Mouse (Mus musculus) midbrain, embryonic 10.5 days (tissue): ENCODE data around the gene Arhgap33. TPM values are rescaled to one million over a fixed set of nuclear protein-coding genes. Genes with fewer than 3 reads are reported as not detected.
"Not testable (repeated sequence)": the region's sequence is repeated elsewhere in the genome, so short reads cannot be mapped to it uniquely, and the experiment has no call there.

Source experiments
- DNase-seq: peaks from one replicate; pipeline ENCODE4 v3.0.0-alpha.2; 2017; ENCODE audit warnings: low spot score
- H3K27ac ChIP-seq: fragments of 300-500 bp; sonication (generic); replicated peaks from 2 replicates; pipeline ENCODE4 v1.5.1; 2016; ENCODE audit warnings: mild to moderate bottlenecking
- H3K27me3 ChIP-seq: fragments of 300-500 bp; sonication (generic); 2 replicates; pipeline ENCODE4 v1.6.1; 2016; ENCODE audit warnings: low read depth, mild to moderate bottlenecking; ENCODE audit not compliant: poor library complexity, severe bottlenecking
- H3K36me3 ChIP-seq: fragments of 300-500 bp; sonication (generic); 2 replicates; pipeline ENCODE4 v1.6.1; 2016; ENCODE audit warnings: mild to moderate bottlenecking, moderate library complexity
- H3K4me1 ChIP-seq: fragments of 300-500 bp; sonication (generic); 2 replicates; pipeline ENCODE4 v1.6.1; 2016
- H3K4me3 ChIP-seq: fragments of 300-500 bp; sonication (generic); 2 replicates; pipeline ENCODE4 v1.5.1; 2016; ENCODE audit warnings: mild to moderate bottlenecking, moderate library complexity
- H3K9me3 ChIP-seq: fragments of 300-500 bp; sonication (generic); replicated peaks from 2 replicates; pipeline ENCODE4 v1.6.1; 2016; ENCODE audit warnings: mild to moderate bottlenecking
- WGBS: fragments of 180-500 bp; shearing (Covaris S2); methylation state at CpG from one replicate; pipeline ENCODE4 v1.1.7; 2016; 5-methylcytosine and 5-hydroxymethylcytosine counted together
- polyA plus RNA-seq: library from polyadenylated mRNA; unstranded; fragments of >200 nt; fragmentation: Nextera tagmentation; extraction: Ambion mirVana; gene quantifications from 2 replicates; pipeline ENCODE4 v1.2.1, GENCODE M21; 2016

Gene Arhgap33
- polyA plus RNA-seq, 1 experiment from 2014 or later: 36.6 TPM

DNA sequence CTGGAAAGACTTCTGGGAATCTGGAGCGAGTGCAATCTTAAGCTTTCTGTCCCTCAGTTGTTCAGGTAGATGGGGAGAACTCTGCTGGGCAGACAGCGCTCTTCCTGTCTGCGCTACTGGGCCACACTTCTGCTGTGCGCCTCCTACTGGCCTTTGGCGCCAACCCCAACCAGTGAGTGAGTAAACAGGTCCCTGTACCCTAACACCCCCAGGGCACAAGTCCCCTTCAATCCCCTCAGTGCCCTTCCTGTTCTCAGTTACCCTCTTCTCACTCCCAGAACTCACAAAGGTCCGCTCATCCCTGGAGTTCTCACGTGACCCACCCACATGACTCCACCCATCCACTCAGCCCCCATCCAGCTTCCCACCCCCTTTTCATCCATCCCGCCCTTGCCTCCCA lies 16.5 kb downstream of the Arhgap33 start:
- Histone ChIP-seq H3K36me3 (peaks cover 9% of the 10 kb centered on the region), H3K4me1 (peaks cover 30% of the 10 kb centered on the region), H3K9me3 (no peaks in the 10 kb centered on the region), H3K4me3 (no peak overlapping the region), H3K27ac (no peak overlapping the region; the same call in 1 of the 2 replicates), H3K27me3 (peaks cover 6% of the 10 kb centered on the region; the same call in 1 of the 2 replicates)
- WGBS: 48% methylated on average over 8 of the region's 8 CpGs
- DNase-seq: no peak

DNA sequence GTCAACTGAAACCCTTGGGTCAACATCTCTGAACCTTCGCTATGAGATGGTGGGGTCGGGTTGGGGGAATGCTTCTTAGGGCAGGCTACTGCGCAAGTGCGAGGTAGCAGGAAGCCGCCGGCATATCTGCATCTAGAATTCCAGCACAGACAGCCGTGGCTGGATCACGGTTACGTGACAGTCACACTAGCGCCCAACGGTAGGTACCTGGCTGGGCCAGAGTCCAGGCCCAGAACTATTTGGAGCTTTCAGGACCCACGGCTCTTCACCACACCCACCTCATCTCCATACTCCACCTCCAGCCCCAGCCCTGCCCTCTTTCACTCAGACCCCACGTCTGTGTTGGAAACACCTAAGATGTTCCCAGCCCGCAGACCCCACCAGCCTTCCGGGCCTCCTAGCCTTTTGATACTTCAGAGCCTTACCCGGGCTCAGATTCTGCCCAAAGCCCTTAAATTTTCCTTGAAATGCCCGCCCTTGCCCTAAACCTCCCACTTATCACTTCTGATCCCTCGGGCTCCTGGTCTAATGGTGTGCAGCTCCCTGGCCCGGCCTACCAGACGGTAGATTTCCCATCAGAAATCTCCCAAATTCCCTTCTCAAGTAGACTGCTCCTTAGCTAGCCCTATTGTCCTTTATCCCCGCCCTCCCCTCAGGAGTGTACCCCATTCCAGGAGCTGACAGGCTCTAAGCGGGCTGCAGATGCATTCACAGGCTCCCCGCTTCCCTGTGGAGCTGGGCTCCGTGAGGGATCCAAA lies 19.7 kb downstream of the Arhgap33 start:
- Histone ChIP-seq H3K36me3 (no peaks in the 10 kb centered on the region), H3K9me3 (no peaks in the 10 kb centered on the region), H3K27me3 (peaks cover 6% of the 10 kb centered on the region; the same call in 1 of the 2 replicates), H3K4me3 (no peak overlapping the region), H3K4me1 (peaks cover 14% of the 10 kb centered on the region), H3K27ac (no peak overlapping the region)
- DNase-seq: no peak
- 63% methylated on average over 24 of the region's 24 CpGs for WGBS

DNA sequence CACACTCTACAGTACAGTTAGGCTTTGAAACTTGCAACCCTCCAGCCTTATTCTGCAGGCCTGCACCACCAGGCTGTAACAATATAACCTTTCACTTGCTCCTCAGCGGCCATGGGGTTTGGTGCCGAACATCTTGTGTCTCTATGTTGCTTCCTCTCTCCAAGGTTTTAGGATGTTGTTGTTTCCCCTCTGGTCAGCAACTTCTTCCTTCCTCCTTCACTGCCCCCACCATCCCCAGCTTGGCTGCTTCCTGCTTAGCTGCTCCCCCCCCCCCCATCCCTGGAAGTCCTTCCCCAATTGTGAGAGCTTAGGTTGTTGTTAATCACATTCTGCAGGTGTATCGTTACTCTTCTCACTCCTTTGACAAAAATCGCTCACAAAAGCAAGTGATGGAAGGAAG lies 26.8 kb downstream of the Arhgap33 start:
- WGBS: 79% methylated on average over 4 of the region's 4 CpGs
- Histone ChIP-seq H3K27ac (no peak overlapping the region), H3K4me3 (no peak overlapping the region), H3K4me1 (no peaks in the 10 kb centered on the region), H3K27me3 (no peaks in the 10 kb centered on the region), H3K9me3 (no peaks in the 10 kb centered on the region), H3K36me3 (no peaks in the 10 kb centered on the region)
- DNase-seq: no peak

DNA sequence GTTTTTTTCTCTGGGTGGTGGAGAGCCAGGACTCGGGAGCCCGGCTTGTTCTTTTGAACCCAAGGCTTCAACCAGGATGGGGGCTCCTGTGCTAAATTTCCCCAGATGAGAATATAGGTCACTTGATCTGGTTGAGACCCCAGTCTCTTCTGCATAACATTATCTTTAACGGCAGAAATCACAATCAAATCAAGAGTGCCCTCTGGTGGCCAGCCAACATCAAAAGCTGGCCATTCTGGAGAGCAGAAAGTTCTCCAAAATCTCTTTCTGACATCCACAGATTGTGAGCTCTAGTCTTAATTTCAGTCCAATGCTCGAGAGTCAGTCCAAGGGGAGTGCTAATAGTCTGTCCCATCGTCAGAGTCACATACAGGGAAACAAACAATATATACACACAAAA lies 33.7 kb downstream of the Arhgap33 start:
- not testable (repeated sequence) for H3K4me3 ChIP-seq, H3K9me3 ChIP-seq, DNase-seq, H3K4me1 ChIP-seq, H3K27me3 ChIP-seq, H3K27ac ChIP-seq, H3K36me3 ChIP-seq
- 76% methylated on average over 5 of the region's 5 CpGs for WGBS

DNA sequence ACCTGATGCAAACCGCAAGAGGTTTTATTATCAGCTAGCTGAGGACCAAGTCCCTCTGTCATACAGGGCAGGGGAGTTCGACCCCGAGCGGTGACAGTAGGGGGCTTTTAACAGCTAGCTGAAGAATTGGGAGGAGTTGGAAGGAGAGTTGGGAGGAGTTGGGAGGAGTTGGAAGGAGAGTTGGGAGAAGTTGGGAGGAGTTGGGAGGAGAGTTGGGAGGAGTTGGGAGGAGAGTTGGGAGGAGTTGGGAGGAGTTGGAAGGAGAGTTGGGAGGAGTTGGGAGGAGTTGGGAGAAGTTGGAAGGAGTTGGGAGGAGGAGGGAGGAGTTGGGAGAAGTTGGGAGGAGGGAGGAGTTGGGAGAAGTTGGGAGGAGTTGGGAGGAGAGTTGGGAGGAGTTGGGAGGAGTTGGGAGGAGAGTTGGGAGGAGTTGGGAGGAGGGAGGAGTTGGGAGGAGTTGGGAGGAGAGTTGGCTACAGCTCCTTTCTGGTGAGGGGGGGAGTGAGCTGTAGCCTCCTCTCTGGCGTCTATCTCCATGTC lies 39.3 kb downstream of the Arhgap33 start:
- H3K27ac ChIP-seq, H3K4me1 ChIP-seq, H3K9me3 ChIP-seq, DNase-seq, H3K4me3 ChIP-seq, H3K27me3 ChIP-seq, H3K36me3 ChIP-seq: not testable (repeated sequence)
- 62% methylated on average over 5 of the region's 5 CpGs for WGBS

DNA sequence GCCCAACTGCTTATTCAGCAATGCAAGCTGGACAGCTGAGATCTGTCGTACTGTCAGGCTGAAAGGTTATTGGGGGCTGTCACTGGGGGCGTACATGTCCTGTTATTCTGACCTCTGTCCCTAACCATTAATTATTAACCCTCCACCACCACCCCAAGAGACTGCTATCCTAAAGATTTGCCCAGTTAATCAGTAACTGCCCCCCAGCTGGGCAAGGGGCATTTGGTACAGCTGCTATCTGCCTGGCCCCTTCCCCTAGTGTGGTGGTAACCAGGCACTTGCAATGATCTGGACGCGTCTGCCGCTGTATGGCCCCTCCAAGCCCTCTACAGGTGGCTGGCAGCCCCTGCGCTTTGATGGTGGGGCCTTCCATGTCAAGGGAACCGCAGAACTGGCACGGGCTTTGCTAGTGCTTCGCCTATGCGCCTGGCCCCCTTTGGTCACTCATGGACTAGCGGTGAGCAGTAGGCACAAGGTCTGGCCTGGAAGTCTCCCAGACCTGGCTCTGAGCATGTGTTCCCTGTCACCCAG lies 41.4 kb downstream of the Arhgap33 start, which contains the start of gene Prodh2:
Gene Prodh2 (plus strand): TSS at position 222 of the 531 bp plus-strand sequence.
- H3K27me3 ChIP-seq: no peaks in the 10 kb centered on the region
- DNase-seq: no peak

DNA sequence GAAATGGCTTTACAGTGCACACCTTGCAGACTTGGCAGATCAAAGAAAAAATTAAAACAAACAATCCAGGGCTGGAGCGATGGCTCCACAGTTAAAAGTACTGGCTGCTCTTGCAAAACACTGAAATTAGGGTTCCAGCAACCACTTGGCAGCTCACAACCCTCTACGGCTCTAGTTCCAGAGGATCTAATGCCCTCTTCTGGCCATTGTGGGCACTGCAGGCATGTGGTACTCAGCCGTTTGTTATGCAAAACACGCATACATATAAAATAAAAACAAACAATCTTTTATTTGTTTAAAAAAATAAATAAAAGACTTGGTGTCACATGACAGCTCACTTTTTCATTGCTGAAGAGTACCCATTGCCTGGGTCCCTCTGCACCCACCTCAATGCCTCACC lies 42.1 kb downstream of the Arhgap33 start:
- DNase-seq: peak; percentile 78
- no peaks in the 10 kb centered on the region for H3K36me3 ChIP-seq
- peaks cover 8% of the 10 kb centered on the region for H3K4me1 ChIP-seq
- no peaks in the 10 kb centered on the region for H3K27me3 ChIP-seq
- H3K4me3 ChIP-seq: no peak overlapping the region
- no peak overlapping the region for H3K27ac ChIP-seq
- 21% methylated on average over 4 of the region's 4 CpGs for WGBS
- no peaks in the 10 kb centered on the region for H3K9me3 ChIP-seq

More for the DNA sequence above, 41.4 kb downstream of the Arhgap33 start, which contains the start of gene Prodh2:
- peaks cover 8% of the 10 kb centered on the region for H3K4me1 ChIP-seq
- WGBS: 68% methylated on average over 11 of the region's 11 CpGs
- H3K9me3 ChIP-seq: no peaks in the 10 kb centered on the region
- no peaks in the 10 kb centered on the region for H3K36me3 ChIP-seq
- no peak within 1 kb of the TSS for H3K27ac ChIP-seq
- no peak within 1 kb of the TSS for H3K4me3 ChIP-seq

DNA sequence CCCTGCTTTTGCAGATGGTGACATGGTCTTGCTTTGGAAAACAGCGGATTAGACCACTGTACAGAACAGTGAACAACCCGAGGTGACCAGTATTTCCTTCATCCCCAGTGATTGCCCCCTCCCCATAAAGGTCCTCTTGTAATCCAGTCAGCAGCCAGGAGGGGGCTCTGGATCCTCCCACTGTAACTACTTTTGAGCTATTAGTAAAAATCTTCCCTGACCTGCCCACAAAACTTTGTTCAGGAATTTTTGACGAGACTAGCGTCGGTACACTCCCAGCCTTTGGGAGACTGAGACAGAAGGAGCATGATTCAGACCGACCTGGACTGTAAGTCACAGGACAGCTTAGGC lies 43.9 kb downstream of the Arhgap33 start:
- H3K36me3 ChIP-seq: no peaks in the 10 kb centered on the region
- no peaks in the 10 kb centered on the region for H3K9me3 ChIP-seq
- H3K27ac ChIP-seq: no peak overlapping the region
- no peak overlapping the region for H3K4me3 ChIP-seq
- no peak for DNase-seq
- peaks cover 8% of the 10 kb centered on the region for H3K4me1 ChIP-seq
- WGBS: 18% methylated on average over 6 of the region's 6 CpGs
- no peaks in the 10 kb centered on the region for H3K27me3 ChIP-seq

DNA sequence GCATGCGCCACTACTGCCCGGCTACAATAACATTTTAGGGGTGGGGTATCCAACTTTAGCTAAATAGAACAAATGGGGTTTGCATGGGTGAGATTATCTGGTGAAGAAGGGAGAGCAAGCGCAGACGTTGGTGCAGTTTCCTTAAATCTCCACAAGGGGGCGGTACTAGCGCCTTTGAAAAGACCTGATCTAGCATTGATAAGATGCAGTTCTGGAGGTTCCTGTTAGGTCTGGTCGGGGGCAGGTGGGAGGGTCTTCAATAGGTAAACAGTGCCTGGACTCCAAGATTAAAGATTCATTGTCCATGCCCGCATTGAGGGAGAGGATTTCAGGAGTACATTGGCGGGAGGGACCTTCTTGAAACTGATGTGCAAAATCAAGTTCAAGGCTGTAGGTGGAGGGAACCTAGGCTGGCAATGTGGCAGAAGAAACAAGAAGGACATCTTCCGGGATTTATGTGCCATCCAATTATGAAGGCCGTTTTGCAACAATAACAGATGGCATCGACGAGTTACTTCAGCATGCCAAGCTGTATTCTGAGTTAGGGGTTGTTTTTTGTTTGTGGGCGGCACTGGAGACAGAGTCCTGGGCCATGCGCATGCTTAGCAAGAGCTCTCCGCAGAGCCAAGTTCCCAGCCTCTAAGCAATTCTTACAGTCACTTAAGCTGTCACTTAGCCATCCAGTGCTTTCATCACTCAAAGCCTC lies 44.5 kb downstream of the Arhgap33 start:
- no peak overlapping the region for H3K27ac ChIP-seq
- WGBS: 39% methylated on average over 16 of the region's 16 CpGs
- no peak overlapping the region for H3K4me3 ChIP-seq
- peak; percentile 52 for DNase-seq
- no peaks in the 10 kb centered on the region for H3K9me3 ChIP-seq
- H3K36me3 ChIP-seq: no peaks in the 10 kb centered on the region
- H3K27me3 ChIP-seq: no peaks in the 10 kb centered on the region
- H3K4me1 ChIP-seq: peaks cover 8% of the 10 kb centered on the region

DNA sequence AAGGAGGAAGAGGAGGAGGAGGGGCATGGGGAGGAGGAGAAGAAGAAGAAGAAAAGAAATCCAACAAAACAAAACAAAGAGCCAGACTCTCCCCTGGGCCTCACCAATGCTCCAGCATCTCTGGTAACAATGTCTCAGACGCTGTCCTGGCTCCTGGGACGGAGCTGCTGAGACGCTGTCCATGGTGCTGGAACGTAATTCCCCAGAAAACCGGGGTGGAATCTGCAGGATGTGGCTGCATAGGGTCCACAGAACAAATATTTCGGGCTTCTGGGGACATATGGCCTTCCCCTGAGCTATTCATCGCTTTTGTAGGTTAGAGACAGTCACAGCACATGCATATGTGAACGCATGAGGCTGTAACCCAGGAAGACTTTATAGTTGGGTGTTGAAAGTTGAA lies 50.6 kb downstream of the Arhgap33 start:
- Histone ChIP-seq H3K4me3 (no peak overlapping the region), H3K9me3 (no peaks in the 10 kb centered on the region), H3K36me3 (no peaks in the 10 kb centered on the region), H3K4me1 (no peaks in the 10 kb centered on the region), H3K27ac (no peak overlapping the region), H3K27me3 (0 out of 2 replicates have a peak, but pooled peaks cover under 1% of the 10 kb centered on the region)
- WGBS: 15% methylated on average over 8 of the region's 8 CpGs
- DNase-seq: peak; percentile 52

DNA sequence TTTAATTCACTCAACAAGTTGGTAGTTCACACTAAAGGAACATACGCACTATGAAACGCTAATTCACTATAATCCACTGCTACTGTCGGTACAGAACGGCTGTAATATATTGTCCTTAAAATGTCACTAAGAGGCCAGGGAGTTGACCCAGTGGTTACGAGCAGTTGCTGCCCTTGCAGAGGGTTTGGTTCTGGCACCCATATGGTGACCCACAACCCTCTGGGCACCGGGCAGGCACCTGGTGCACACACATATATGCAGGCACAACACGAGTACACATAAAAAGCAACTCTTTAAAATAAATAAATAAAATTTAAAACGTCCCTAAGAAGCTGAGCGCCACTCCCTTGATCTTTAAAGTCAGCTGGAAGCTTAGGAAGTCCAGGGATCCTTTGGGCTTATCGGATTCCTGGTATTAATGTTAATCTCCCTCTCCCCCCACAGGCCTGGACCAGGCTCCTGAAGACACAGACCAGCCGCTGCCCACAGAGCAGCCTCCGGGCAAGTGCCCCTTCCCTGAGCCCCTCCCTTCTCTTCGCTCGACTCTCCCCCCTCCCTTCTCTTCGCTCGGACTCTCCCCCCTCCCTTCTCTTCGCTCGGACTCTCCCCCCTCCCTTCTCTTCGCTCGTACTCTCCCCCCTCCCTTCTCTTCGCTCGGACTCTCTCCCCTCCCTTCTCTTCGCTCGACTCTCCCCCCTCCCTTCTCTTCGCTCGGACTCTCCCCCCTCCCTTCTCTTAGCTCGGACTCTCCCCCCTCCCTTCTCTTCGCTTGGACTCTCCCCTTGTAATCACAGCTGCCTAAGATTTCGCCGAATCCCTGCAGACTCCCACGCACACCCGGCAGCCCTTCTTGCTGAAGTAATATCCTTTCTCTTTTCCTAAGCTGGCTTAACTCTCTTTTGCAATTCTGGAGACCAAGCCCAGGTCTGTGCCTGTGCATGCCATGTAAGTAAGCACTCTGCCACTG lies 57.2 kb downstream of the Arhgap33 start:
- Histone ChIP-seq H3K36me3 (no peaks in the 10 kb centered on the region), H3K4me3 (peak overlapping the region; percentile 50), H3K9me3 (peaks cover 4% of the 10 kb centered on the region; the same call in 1 of the 2 replicates), H3K27me3 (0 out of 2 replicates have a peak, but pooled peaks cover 11% of the 10 kb centered on the region), H3K27ac (peak overlapping the region; percentile 71), H3K4me1 (peaks cover 15% of the 10 kb centered on the region)
- DNase-seq: peak; percentile 49
- 12% methylated on average over 30 of the region's 32 CpGs for WGBS

DNA sequence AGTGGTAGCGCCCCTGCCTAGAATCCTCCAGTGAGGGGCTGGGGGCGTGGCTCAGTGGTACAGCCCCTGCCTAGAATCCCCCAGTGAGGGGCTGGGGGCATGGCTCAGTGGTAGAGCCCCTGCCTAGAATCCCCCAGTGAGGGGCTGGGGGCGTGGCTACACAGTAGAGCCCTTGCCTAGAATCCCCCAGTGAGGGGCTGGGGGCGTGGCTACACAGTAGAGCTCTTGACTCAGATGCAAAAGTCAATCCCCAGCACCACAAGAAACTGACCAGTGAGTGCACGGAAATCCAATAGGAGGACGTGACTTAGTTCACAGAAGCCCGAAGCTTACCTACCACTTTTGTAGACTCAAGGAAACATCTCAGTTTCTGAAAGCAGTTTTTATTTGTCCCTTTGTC lies 58.7 kb downstream of the Arhgap33 start:
- not testable (repeated sequence) for H3K27ac ChIP-seq, H3K4me3 ChIP-seq, H3K9me3 ChIP-seq, DNase-seq, H3K36me3 ChIP-seq
- Histone ChIP-seq H3K4me1 (peaks cover 15% of the 10 kb centered on the region), H3K27me3 (0 out of 2 replicates have a peak, but pooled peaks cover 11% of the 10 kb centered on the region)
- 88% methylated on average over 7 of the region's 7 CpGs for WGBS
